Mouse (Mus musculus): ENCODE data around the gene Atoh7. TPM values are rescaled to one million over a fixed set of nuclear protein-coding genes. Genes with fewer than 3 reads are reported as not detected.

Atoh7 gene
- polyA plus RNA-seq, 1 experiment from 2014 or later = not detected

DNA sequence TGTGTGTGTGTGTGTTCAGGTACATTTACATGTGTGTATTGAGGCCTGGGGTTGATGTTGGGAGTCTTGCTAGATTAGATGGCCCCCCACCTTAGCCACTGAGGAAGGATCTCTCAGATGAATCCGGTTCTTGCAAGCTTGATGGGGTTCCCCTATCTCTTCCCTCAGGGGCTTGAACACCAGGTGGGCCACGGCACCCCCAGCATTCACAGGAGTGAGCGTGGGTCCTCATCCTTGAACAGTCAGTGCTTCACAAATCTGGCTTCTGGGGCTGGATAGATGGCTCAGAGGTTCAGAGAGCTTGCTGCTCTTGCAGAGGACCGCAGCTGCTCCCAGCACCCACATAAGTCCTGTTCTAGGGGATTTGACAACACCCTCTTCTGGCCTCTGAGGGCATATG, 26.7 kb downstream of the Atoh7 start:
- H3K4me1 ChIP-seq = no peaks in the 10 kb centered on the region
- H3K27me3 ChIP-seq = no peaks in the 10 kb centered on the region
- H3K36me3 ChIP-seq = no peaks in the 10 kb centered on the region
- WGBS = 79% methylated on average over 4 of the region's 4 CpGs
- ATAC-seq (replicated peaks; ENCODE audit: low FRiP score) = no peak
- no peak overlapping the region for H3K4me2 ChIP-seq
- H3K27ac ChIP-seq = no peak overlapping the region
- H3K4me3 ChIP-seq (replicated peaks) = no peak overlapping the region
- no peak overlapping the region for H3K9ac ChIP-seq
- H3K9me3 ChIP-seq (replicated peaks) = no peaks in the 10 kb centered on the region

GRCm38 (mm10) chr10:63127156-63127555, 27.7 kb downstream of the Atoh7 start:
- Histone ChIP-seq H3K36me3 (no peaks in the 10 kb centered on the region), H3K27me3 (no peaks in the 10 kb centered on the region), H3K9me3 (replicated peaks) (no peaks in the 10 kb centered on the region), H3K9ac (no peak overlapping the region), H3K4me3 (replicated peaks) (no peak overlapping the region), H3K4me2 (no peak overlapping the region), H3K4me1 (no peaks in the 10 kb centered on the region), H3K27ac (no peak overlapping the region)
- 92% methylated on average over 6 of the region's 6 CpGs for WGBS
- ATAC-seq (replicated peaks; ENCODE audit: low FRiP score) = no peak

- Histone ChIP-seq H3K9me3 (replicated peaks) (no peaks in the 10 kb centered on the region; the same call in 1 of the 2 replicates), H3K4me3 (replicated peaks) (no peak overlapping the region), H3K27ac (no peak overlapping the region), H3K27me3 (no peaks in the 10 kb centered on the region), H3K4me2 (no peak overlapping the region), H3K36me3 (no peaks in the 10 kb centered on the region), H3K4me1 (no peaks in the 10 kb centered on the region), H3K9ac (no peak overlapping the region)
- WGBS = 68% methylated on average over 7 of the region's 7 CpGs
- ATAC-seq (replicated peaks; ENCODE audit: low FRiP score) = no peak
Observed at GRCm38 (mm10) chr10:63128256-63128655, 28.8 kb downstream of the Atoh7 start.

DNA sequence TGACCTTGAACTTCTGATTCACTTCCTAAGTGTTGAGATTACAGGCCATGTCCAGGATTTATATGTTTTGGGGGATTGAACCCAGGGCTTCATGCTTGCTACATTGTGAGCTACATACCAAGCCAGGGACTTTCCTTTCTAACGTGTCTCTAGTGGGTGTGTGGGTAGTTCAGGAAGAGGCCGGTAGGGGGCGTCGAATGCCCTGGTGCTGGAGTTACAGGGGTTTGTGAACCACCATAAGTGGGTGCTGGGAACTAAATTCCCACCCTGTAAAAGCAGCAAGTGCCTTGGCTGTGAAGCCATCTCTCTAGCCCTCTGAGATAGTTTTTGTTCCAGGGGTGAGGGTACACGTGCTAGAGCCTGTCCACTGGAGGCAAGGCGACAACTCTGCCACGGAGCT, 31.0 kb downstream of the Atoh7 start:
- no peak overlapping the region for H3K27ac ChIP-seq
- H3K4me3 ChIP-seq (replicated peaks) = no peak overlapping the region
- no peak overlapping the region for H3K9ac ChIP-seq
- no peaks in the 10 kb centered on the region for H3K36me3 ChIP-seq
- H3K9me3 ChIP-seq (replicated peaks) = no peaks in the 10 kb centered on the region; the same call in 1 of the 2 replicates
- H3K27me3 ChIP-seq = no peaks in the 10 kb centered on the region
- ATAC-seq (replicated peaks; ENCODE audit: low FRiP score) = no peak
- 76% methylated on average over 7 of the region's 7 CpGs for WGBS
- H3K4me2 ChIP-seq = no peak overlapping the region
- no peaks in the 10 kb centered on the region for H3K4me1 ChIP-seq

GRCm38 (mm10) chr10:63132356-63132755, 32.9 kb downstream of the Atoh7 start:
- H3K36me3 ChIP-seq = no peaks in the 10 kb centered on the region
- H3K4me2 ChIP-seq = no peak overlapping the region
- H3K9me3 ChIP-seq (replicated peaks) = no peaks in the 10 kb centered on the region; the same call in 1 of the 2 replicates
- ATAC-seq (replicated peaks; ENCODE audit: low FRiP score) = no peak
- H3K27me3 ChIP-seq = no peaks in the 10 kb centered on the region
- H3K4me1 ChIP-seq = no peaks in the 10 kb centered on the region
- H3K27ac ChIP-seq = no peak overlapping the region
- 90% methylated on average over 6 of the region's 6 CpGs for WGBS
- H3K9ac ChIP-seq = no peak overlapping the region
- H3K4me3 ChIP-seq (replicated peaks) = no peak overlapping the region

DNA sequence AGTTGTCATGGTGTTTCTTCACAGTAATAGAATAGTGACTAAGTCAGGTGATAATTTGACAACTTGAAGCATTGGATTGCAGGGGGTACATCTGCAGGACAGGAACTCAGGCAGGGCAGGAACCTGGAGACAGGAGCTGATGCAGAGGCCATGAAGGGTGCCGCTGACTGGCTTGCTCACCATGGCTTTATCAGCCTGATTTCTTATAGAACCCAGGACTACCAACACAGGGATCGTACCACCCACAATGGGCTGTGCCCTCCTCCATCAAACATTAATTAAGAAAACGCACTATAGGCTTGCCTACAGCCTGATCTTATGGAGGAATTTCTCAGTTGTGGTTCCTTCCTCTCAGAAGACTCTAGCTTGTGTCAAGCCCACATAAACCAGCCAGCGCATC, 33.9 kb downstream of the Atoh7 start:
- Histone ChIP-seq H3K4me1 (no peaks in the 10 kb centered on the region), H3K27ac (no peak overlapping the region), H3K4me2 (no peak overlapping the region), H3K36me3 (no peaks in the 10 kb centered on the region), H3K4me3 (replicated peaks) (no peak overlapping the region), H3K27me3 (no peaks in the 10 kb centered on the region), H3K9ac (no peak overlapping the region), H3K9me3 (replicated peaks) (no peaks in the 10 kb centered on the region; the same call in 1 of the 2 replicates)
- 89% methylated on average over 4 of the region's 4 CpGs for WGBS
- no peak for ATAC-seq (replicated peaks; ENCODE audit: low FRiP score)

- H3K27me3 ChIP-seq = no peaks in the 10 kb centered on the region
- H3K27ac ChIP-seq = no peak overlapping the region
- ATAC-seq (replicated peaks; ENCODE audit: low FRiP score) = no peak
- H3K36me3 ChIP-seq = no peaks in the 10 kb centered on the region
- H3K4me1 ChIP-seq = no peaks in the 10 kb centered on the region
- H3K4me3 ChIP-seq (replicated peaks) = no peak overlapping the region
- H3K9ac ChIP-seq = no peak overlapping the region
- no peaks in the 10 kb centered on the region; the same call in 1 of the 2 replicates for H3K9me3 ChIP-seq (replicated peaks)
- 66% methylated on average over 12 of the region's 12 CpGs for WGBS
- H3K4me2 ChIP-seq = no peak overlapping the region
Observed at GRCm38 (mm10) chr10:63135680-63136079, 36.2 kb downstream of the Atoh7 start.

GRCm38 (mm10) chr10:63136436-63136835, 37.0 kb downstream of the Atoh7 start:
- 76% methylated on average over 6 of the region's 6 CpGs for WGBS
- H3K27ac ChIP-seq = no peak overlapping the region
- no peaks in the 10 kb centered on the region; the same call in 1 of the 2 replicates for H3K9me3 ChIP-seq (replicated peaks)
- no peaks in the 10 kb centered on the region for H3K27me3 ChIP-seq
- no peak overlapping the region for H3K4me3 ChIP-seq (replicated peaks)
- ATAC-seq (replicated peaks; ENCODE audit: low FRiP score) = no peak
- no peak overlapping the region for H3K4me2 ChIP-seq
- no peaks in the 10 kb centered on the region for H3K36me3 ChIP-seq
- no peaks in the 10 kb centered on the region for H3K4me1 ChIP-seq
- no peak overlapping the region for H3K9ac ChIP-seq

GRCm38 (mm10) chr10:63142660-63143059, 43.2 kb downstream of the Atoh7 start:
- Histone ChIP-seq H3K9me3 (replicated peaks) (no peaks in the 10 kb centered on the region), H3K4me1 (no peaks in the 10 kb centered on the region), H3K27me3 (no peaks in the 10 kb centered on the region), H3K27ac (no peak overlapping the region), H3K36me3 (no peaks in the 10 kb centered on the region), H3K4me3 (replicated peaks) (no peak overlapping the region), H3K9ac (no peak overlapping the region), H3K4me2 (no peak overlapping the region)
- 71% methylated on average over 13 of the region's 13 CpGs for WGBS
- no peak for ATAC-seq (replicated peaks; ENCODE audit: low FRiP score)

Other genes starting within 250 kb of the Atoh7 start
- gene Tet1, start 190.7 kb upstream of the Atoh7 start, polyA plus RNA-seq (2015; fragmentation: Nextera tagmentation; extraction: Ambion mirVana) = 28.5 and 32.9 TPM in 2 replicates
- 15.0 and 15.8 TPM in 2 replicates for gene Slc25a16, start 179.0 kb upstream of the Atoh7 start, polyA plus RNA-seq (2015; fragmentation: Nextera tagmentation; extraction: Ambion mirVana)
- 20.8 and 22.2 TPM in 2 replicates for gene Dna2, start 152.6 kb upstream of the Atoh7 start, polyA plus RNA-seq (2015; fragmentation: Nextera tagmentation; extraction: Ambion mirVana)
- gene Rufy2, start 119.4 kb upstream of the Atoh7 start, polyA plus RNA-seq (2015; fragmentation: Nextera tagmentation; extraction: Ambion mirVana) = 25.8 and 26.6 TPM in 2 replicates
- gene Hnrnph3, start 75.4 kb upstream of the Atoh7 start, polyA plus RNA-seq (2015; fragmentation: Nextera tagmentation; extraction: Ambion mirVana) = 124 and 125 TPM in 2 replicates
- 4.0 and 4.4 TPM in 2 replicates for gene Pbld2, start 75.3 kb upstream of the Atoh7 start, polyA plus RNA-seq (2015; fragmentation: Nextera tagmentation; extraction: Ambion mirVana)
- gene Pbld1, start 39.5 kb upstream of the Atoh7 start, polyA plus RNA-seq (2015; fragmentation: Nextera tagmentation; extraction: Ambion mirVana) = 6.8 and 6.9 TPM in 2 replicates
- gene Mypn, start 104.3 kb downstream of the Atoh7 start, polyA plus RNA-seq (2015; fragmentation: Nextera tagmentation; extraction: Ambion mirVana) = 0.26 and 0.62 TPM in 2 replicates
- gene Herc4, start 144.2 kb downstream of the Atoh7 start, polyA plus RNA-seq (2015; fragmentation: Nextera tagmentation; extraction: Ambion mirVana) = 38.4 and 40.2 TPM in 2 replicates